ENCODE assay signal across 14 mouse cellular contexts in the genomic region with DNA sequence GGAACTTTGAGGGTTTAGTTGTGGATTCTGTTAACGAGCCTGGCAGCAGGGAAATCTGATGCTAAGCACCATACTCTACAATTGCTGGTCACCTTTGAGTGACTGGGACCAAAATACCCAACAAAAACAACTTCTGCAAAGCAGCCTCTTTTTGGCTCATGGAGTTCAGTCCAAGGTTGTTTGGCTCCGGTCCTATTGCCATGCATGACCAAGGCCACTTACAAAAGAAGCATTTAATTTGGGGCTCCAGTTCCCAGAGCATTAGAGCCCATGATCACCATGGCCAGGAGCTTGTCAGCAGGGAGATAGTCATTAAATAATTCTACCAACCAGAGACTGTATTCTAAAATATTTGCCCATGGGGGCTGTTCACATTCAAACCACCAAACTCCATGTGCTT. TPM values are rescaled to one million over a fixed set of nuclear protein-coding genes. Genes with fewer than 3 reads are reported as not detected.
DNase-seq lines count a peak whose midpoint lies in the region; ATAC-seq and TF ChIP-seq lines count a peak whose summit lies in the region.
"Had no signal": no experiment of that assay in that cellular context is flagged by ENCODE, and none has a peak within 500 bp of the region (broad histone marks: within the 10 kb centered on the region; RNA-seq: fewer than 3 reads in every experiment).

No protein-coding gene starts in this region.

- H3K9ac ChIP-seq in kidney, embryonic 16.5 days (replicated peaks; ENCODE audit: low read length) = no peak overlapping the region
- no peak overlapping the region for H3K9ac ChIP-seq in midbrain, embryonic 14.5 days (replicated peaks; ENCODE audit: low read length)
- H3K9ac ChIP-seq: embryonic facial prominence, embryonic 13.5 days; intestine, embryonic 15.5 days had no signal

- whole genome bisulfite sequencing in kidney, embryonic 16.5 days = 47% methylated on average over 2 of the region's 2 CpGs
- 68% methylated on average over 2 of the region's 2 CpGs for WGBS in small intestine, adult 2 months
- WGBS in midbrain, embryonic 14.5 days = 72% methylated on average over 2 of the region's 2 CpGs

- peak; percentile 48 for DNase-seq in kidney, adult 11 months
- DNase-seq in ovary, postnatal 36 days (ENCODE audit: low spot score) = peak; percentile 10
- DNase-seq in ovary, postnatal 10 days (ENCODE audit: low spot score) = no peak
- peak; percentile 28 for DNase-seq in brain, embryonic 18.5 days (ENCODE audit: low read depth, low spot score)
- DNase-seq in midbrain, embryonic 14.5 days = no peak
- DNase-seq in natural killer cell, adult 2 months (ENCODE audit: low spot score in 2 of 2) = no peak
- DNase-seq: cerebellum, postnatal 14 days; lung, adult 2 months; right cerebral cortex, adult 18-20 months had no signal

- no peaks in the 10 kb centered on the region for H3K9me3 ChIP-seq in kidney, embryonic 16.5 days (ENCODE audit: low read length)
- H3K9me3 ChIP-seq in midbrain, embryonic 14.5 days (ENCODE audit: control insufficient read depth, low read length) = no peaks in the 10 kb centered on the region
- H3K9me3 ChIP-seq: embryonic facial prominence, embryonic 13.5 days; intestine, embryonic 15.5 days had no signal

- H3K27me3 ChIP-seq in kidney, embryonic 16.5 days (ENCODE audit: insufficient read depth, low read length) = no peaks in the 10 kb centered on the region
- no peaks in the 10 kb centered on the region for H3K27me3 ChIP-seq in small intestine, adult 2 months (ENCODE audit: control insufficient read depth, insufficient read depth, low read length)
- H3K27me3 ChIP-seq in midbrain, embryonic 14.5 days (ENCODE audit: control insufficient read depth, insufficient read depth, low read length) = no peaks in the 10 kb centered on the region
- H3K27me3 ChIP-seq: embryonic facial prominence, embryonic 13.5 days; intestine, embryonic 15.5 days; Patski had no signal

- H3K4me3 ChIP-seq in kidney, embryonic 16.5 days (ENCODE audit: low read length) = no peak overlapping the region
- H3K4me3 ChIP-seq in small intestine, adult 2 months (ENCODE audit: low read depth, low read length) = no peak overlapping the region
- H3K4me3 ChIP-seq in midbrain, embryonic 14.5 days (replicated peaks; ENCODE audit: low read depth, low read length) = no peak overlapping the region
- H3K4me3 ChIP-seq: embryonic facial prominence, embryonic 13.5 days; intestine, embryonic 15.5 days had no signal

- no peak overlapping the region for H3K4me2 ChIP-seq in kidney, embryonic 16.5 days (replicated peaks; ENCODE audit: low read depth, low read length)
- H3K4me2 ChIP-seq in midbrain, embryonic 14.5 days (ENCODE audit: low read length) = no peak overlapping the region
- H3K4me2 ChIP-seq: embryonic facial prominence, embryonic 13.5 days; intestine, embryonic 15.5 days had no signal

- H3K4me1 ChIP-seq in kidney, embryonic 16.5 days (ENCODE audit: insufficient read depth, low read length) = no peaks in the 10 kb centered on the region
- H3K4me1 ChIP-seq in small intestine, adult 2 months (ENCODE audit: control insufficient read depth, insufficient read depth, insufficient read length, low read length) = peaks cover 15% of the 10 kb centered on the region; the same call in 1 of the 2 replicates
- no peaks in the 10 kb centered on the region for H3K4me1 ChIP-seq in midbrain, embryonic 14.5 days (ENCODE audit: control insufficient read depth, insufficient read depth, low read length)
- H3K4me1 ChIP-seq: embryonic facial prominence, embryonic 13.5 days; intestine, embryonic 15.5 days had no signal

- no peak for ATAC-seq in kidney, embryonic 16.5 days (ENCODE audit: low FRiP score, low TSS enrichment)
- ATAC-seq in midbrain, embryonic 14.5 days (ENCODE audit: low FRiP score, low TSS enrichment) = no peak
- ATAC-seq: intestine, embryonic 15.5 days; Patski had no signal

- no peak for TF ChIP-seq CTCF in small intestine, adult 2 months (IDR thresholded peaks at IDR 0.05; ENCODE audit: extremely low read depth, insufficient read length, insufficient replicate concordance, low read depth, low read length)

- H3K27ac ChIP-seq in kidney, embryonic 16.5 days (ENCODE audit: low read length) = no peak overlapping the region
- H3K27ac ChIP-seq in small intestine, adult 2 months (ENCODE audit: insufficient read depth, low read depth, low read length) = peak overlapping the region; percentile 96
- H3K27ac ChIP-seq in midbrain, embryonic 14.5 days (replicated peaks; ENCODE audit: low read depth, low read length) = no peak overlapping the region
- H3K27ac ChIP-seq: embryonic facial prominence, embryonic 13.5 days; intestine, embryonic 15.5 days had no signal

- no peak for TF ChIP-seq POLR2A in small intestine, adult 2 months (IDR thresholded peaks at IDR 0.05; ENCODE audit: low read depth, low read length)

- no peaks in the 10 kb centered on the region for H3K36me3 ChIP-seq in kidney, embryonic 16.5 days (ENCODE audit: insufficient read depth, low read length)
- no peaks in the 10 kb centered on the region for H3K36me3 ChIP-seq in small intestine, adult 2 months (ENCODE audit: control insufficient read depth, insufficient read depth, low read length)
- no peaks in the 10 kb centered on the region for H3K36me3 ChIP-seq in midbrain, embryonic 14.5 days (ENCODE audit: control insufficient read depth, insufficient read depth, low read length)
- H3K36me3 ChIP-seq: embryonic facial prominence, embryonic 13.5 days; intestine, embryonic 15.5 days had no signal

RNA-seq across cellular contexts. Expression of gene Atp10b, which starts 2.3 kb away (rescaled TPM):
- 0.90 and 1.1 TPM in 2 replicates for polyA plus RNA-seq in kidney, embryonic 16.5 days (2015; fragmentation: Nextera tagmentation; extraction: Ambion mirVana)
- polyA plus RNA-seq in small intestine, adult 2 months (2012; rRNA removed) = 12.0 and 15.2 TPM in 2 replicates
- 0.23 and 0.29 TPM in 2 replicates for polyA plus RNA-seq in midbrain, embryonic 14.5 days (2014; fragmentation: Nextera tagmentation; extraction: Ambion mirVana)
- polyA plus RNA-seq: Patski had no signal

Comparison
In these comparisons a context has a peak if more than half of its experiments do, and no peak if none do; other contexts are left out.
1. DNase-seq: peak in kidney, adult 11 months (single experiment), ovary, postnatal 36 days (single experiment) and brain, embryonic 18.5 days (single experiment); none in ovary, postnatal 10 days (single experiment), midbrain, embryonic 14.5 days (single experiment) and natural killer cell, adult 2 months (0 of 2).